Mouse (Mus musculus) midbrain, embryonic 10.5 days (tissue): ENCODE measurements around the gene Gm11273. TPM values are rescaled to one million over a fixed set of nuclear protein-coding genes. Genes with fewer than 3 reads are reported as not detected.
"Not testable (repeated sequence)": the region's sequence is repeated elsewhere in the genome, so short reads cannot be mapped to it uniquely, and the experiment has no call there.

Source experiments
- DNase-seq: peaks from one replicate; pipeline ENCODE4 v3.0.0-alpha.2; 2017; ENCODE audit warnings: low spot score
- H3K27ac ChIP-seq: fragments of 300-500 bp; sonication (generic); replicated peaks from 2 replicates; pipeline ENCODE4 v1.5.1; 2016; ENCODE audit warnings: mild to moderate bottlenecking
- H3K27me3 ChIP-seq: fragments of 300-500 bp; sonication (generic); 2 replicates; pipeline ENCODE4 v1.6.1; 2016; ENCODE audit warnings: low read depth, mild to moderate bottlenecking; ENCODE audit not compliant: poor library complexity, severe bottlenecking
- H3K36me3 ChIP-seq: fragments of 300-500 bp; sonication (generic); 2 replicates; pipeline ENCODE4 v1.6.1; 2016; ENCODE audit warnings: mild to moderate bottlenecking, moderate library complexity
- H3K4me1 ChIP-seq: fragments of 300-500 bp; sonication (generic); 2 replicates; pipeline ENCODE4 v1.6.1; 2016
- H3K4me3 ChIP-seq: fragments of 300-500 bp; sonication (generic); 2 replicates; pipeline ENCODE4 v1.5.1; 2016; ENCODE audit warnings: mild to moderate bottlenecking, moderate library complexity
- H3K9me3 ChIP-seq: fragments of 300-500 bp; sonication (generic); replicated peaks from 2 replicates; pipeline ENCODE4 v1.6.1; 2016; ENCODE audit warnings: mild to moderate bottlenecking
- WGBS: fragments of 180-500 bp; shearing (Covaris S2); methylation state at CpG from one replicate; pipeline ENCODE4 v1.1.7; 2016; 5-methylcytosine and 5-hydroxymethylcytosine counted together
- polyA plus RNA-seq: library from polyadenylated mRNA; unstranded; fragments of >200 nt; fragmentation: Nextera tagmentation; extraction: Ambion mirVana; gene quantifications from 2 replicates; pipeline ENCODE4 v1.2.1, GENCODE M21; 2016

Gm11273 gene
- polyA plus RNA-seq, result 4.6 and 5.1 TPM in 2 replicates

GRCm38 (mm10) chr13:21501182-21501581 is at the start of gene Gm11273:
Gm11273 (minus strand) TSS chr13:21501418.
- H3K4me1 ChIP-seq, H3K36me3 ChIP-seq, H3K27ac ChIP-seq, H3K27me3 ChIP-seq, H3K9me3 ChIP-seq, H3K4me3 ChIP-seq, DNase-seq: not testable (repeated sequence)
- 91% methylated on average over 17 of the region's 17 CpGs for WGBS

GRCm38 (mm10) chr13:21550416-21551110 is 49.3 kb upstream of the Gm11273 start:
- 69% methylated on average over 3 of the region's 3 CpGs for WGBS
- Histone ChIP-seq H3K36me3 (no peaks in the 10 kb centered on the region), H3K9me3 (no peaks in the 10 kb centered on the region), H3K27ac (no peak overlapping the region), H3K4me1 (no peaks in the 10 kb centered on the region), H3K27me3 (no peaks in the 10 kb centered on the region), H3K4me3 (no peak overlapping the region)
- no peak for DNase-seq

- WGBS, result 90% methylated on average over 3 of the region's 3 CpGs
- no peaks in the 10 kb centered on the region for H3K36me3 ChIP-seq
- DNase-seq, result no peak
- H3K27me3 ChIP-seq, result no peaks in the 10 kb centered on the region
- H3K4me1 ChIP-seq, result no peaks in the 10 kb centered on the region
- no peaks in the 10 kb centered on the region for H3K9me3 ChIP-seq
- no peak overlapping the region for H3K27ac ChIP-seq
- H3K4me3 ChIP-seq, result no peak overlapping the region
Observed at GRCm38 (mm10) chr13:21549487-21549886, 48.3 kb upstream of the Gm11273 start.

- Histone ChIP-seq H3K4me3 (no peak within 1 kb of the TSS), H3K9me3 (no peaks in the 10 kb centered on the region), H3K4me1 (no peaks in the 10 kb centered on the region), H3K27me3 (no peaks in the 10 kb centered on the region), H3K27ac (no peak within 1 kb of the TSS), H3K36me3 (no peaks in the 10 kb centered on the region)
- WGBS, result 76% methylated on average over 1 of the region's 1 CpGs
- no peak for DNase-seq
Observed at GRCm38 (mm10) chr13:21542708-21543107, 41.5 kb upstream of the Gm11273 start, which contains the start of gene Olfr1366. Olfr1366 (minus strand) TSS chr13:21542808.

GRCm38 (mm10) chr13:21530781-21531201 is 29.6 kb upstream of the Gm11273 start, which contains the start of gene Zkscan8:
Zkscan8 (minus strand) TSS chr13:21531120.
- peak; percentile 91 for DNase-seq
- Histone ChIP-seq H3K27ac (peak within 1 kb of the TSS; percentile 99), H3K4me3 (peak within 1 kb of the TSS; percentile 94), H3K36me3 (peaks cover 13% of the 10 kb centered on the region), H3K4me1 (peaks cover 13% of the 10 kb centered on the region), H3K9me3 (no peaks in the 10 kb centered on the region), H3K27me3 (no peaks in the 10 kb centered on the region)
- WGBS, result under 1% methylated on average over 39 of the region's 39 CpGs

GRCm38 (mm10) chr13:21530136-21530535 is 28.9 kb upstream of the Gm11273 start:
- Histone ChIP-seq H3K36me3 (peaks cover 19% of the 10 kb centered on the region), H3K27ac (peak overlapping the region; percentile 99; the same call in 1 of the 2 replicates), H3K9me3 (no peaks in the 10 kb centered on the region), H3K4me1 (peaks cover 13% of the 10 kb centered on the region), H3K4me3 (peak overlapping the region; percentile 94), H3K27me3 (no peaks in the 10 kb centered on the region)
- WGBS, result 58% methylated on average over 7 of the region's 7 CpGs
- no peak for DNase-seq

- Histone ChIP-seq H3K36me3 (no peaks in the 10 kb centered on the region), H3K4me3 (peak overlapping the region; percentile 75), H3K9me3 (no peaks in the 10 kb centered on the region), H3K4me1 (peaks cover 10% of the 10 kb centered on the region), H3K27me3 (no peaks in the 10 kb centered on the region), H3K27ac (peak overlapping the region; percentile 93)
- peak; percentile 86 for DNase-seq
- WGBS, result 0% methylated on average over 21 of the region's 21 CpGs
Observed at GRCm38 (mm10) chr13:21506221-21506649, 5.0 kb upstream of the Gm11273 start.

- no peaks in the 10 kb centered on the region for H3K27me3 ChIP-seq
- H3K36me3 ChIP-seq, result no peaks in the 10 kb centered on the region
- no peak overlapping the region for H3K4me3 ChIP-seq
- no peak for DNase-seq
- peaks cover 10% of the 10 kb centered on the region for H3K4me1 ChIP-seq
- no peak overlapping the region for H3K27ac ChIP-seq
- no peaks in the 10 kb centered on the region for H3K9me3 ChIP-seq
- 91% methylated on average over 5 of the region's 5 CpGs for WGBS
Observed at GRCm38 (mm10) chr13:21502296-21502695, 1.1 kb upstream of the Gm11273 start.

GRCm38 (mm10) chr13:21495080-21495479 is 6.1 kb downstream of the Gm11273 start, which contains the start of gene AK157302:
AK157302 (plus strand) TSS chr13:21495223.
- no peak for DNase-seq
- Histone ChIP-seq H3K4me3 (no peak within 1 kb of the TSS), H3K36me3 (no peaks in the 10 kb centered on the region), H3K9me3 (no peaks in the 10 kb centered on the region), H3K27me3 (no peaks in the 10 kb centered on the region), H3K4me1 (no peaks in the 10 kb centered on the region), H3K27ac (no peak within 1 kb of the TSS)
- 94% methylated on average over 21 of the region's 21 CpGs for WGBS

GRCm38 (mm10) chr13:21492847-21493246 is 8.4 kb downstream of the Gm11273 start:
- no peak for DNase-seq
- Histone ChIP-seq H3K27me3 (no peaks in the 10 kb centered on the region), H3K36me3 (no peaks in the 10 kb centered on the region), H3K27ac (no peak overlapping the region), H3K9me3 (no peaks in the 10 kb centered on the region), H3K4me1 (no peaks in the 10 kb centered on the region), H3K4me3 (no peak overlapping the region)
- 94% methylated on average over 5 of the region's 5 CpGs for WGBS

- WGBS, result 95% methylated on average over 1 of the region's 1 CpGs
- Histone ChIP-seq H3K4me3 (no peak overlapping the region), H3K4me1 (no peaks in the 10 kb centered on the region), H3K9me3 (no peaks in the 10 kb centered on the region), H3K27me3 (no peaks in the 10 kb centered on the region), H3K36me3 (peaks cover 27% of the 10 kb centered on the region), H3K27ac (no peak overlapping the region)
- no peak for DNase-seq
Observed at GRCm38 (mm10) chr13:21486881-21487280, 14.3 kb downstream of the Gm11273 start.

GRCm38 (mm10) chr13:21478759-21479670 is 22.2 kb downstream of the Gm11273 start, which contains the start of the genes Zkscan4 and Gm10065:
Zkscan4 (plus strand) TSS chr13:21478907.
Gm10065 (minus strand) TSS chr13:21479441.
- WGBS, result 5% methylated on average over 31 of the region's 31 CpGs
- not testable (repeated sequence) for H3K9me3 ChIP-seq, H3K27me3 ChIP-seq, H3K36me3 ChIP-seq
- H3K4me1 ChIP-seq, result peaks cover 15% of the 10 kb centered on the region
- peak within 1 kb of the TSS; percentile 68 for H3K4me3 ChIP-seq
- DNase-seq, result peak; percentile 72
- H3K27ac ChIP-seq, result peak within 1 kb of the TSS; percentile 83
